9 mouse cellular contexts compared by ENCODE assay signal in the genomic region with DNA sequence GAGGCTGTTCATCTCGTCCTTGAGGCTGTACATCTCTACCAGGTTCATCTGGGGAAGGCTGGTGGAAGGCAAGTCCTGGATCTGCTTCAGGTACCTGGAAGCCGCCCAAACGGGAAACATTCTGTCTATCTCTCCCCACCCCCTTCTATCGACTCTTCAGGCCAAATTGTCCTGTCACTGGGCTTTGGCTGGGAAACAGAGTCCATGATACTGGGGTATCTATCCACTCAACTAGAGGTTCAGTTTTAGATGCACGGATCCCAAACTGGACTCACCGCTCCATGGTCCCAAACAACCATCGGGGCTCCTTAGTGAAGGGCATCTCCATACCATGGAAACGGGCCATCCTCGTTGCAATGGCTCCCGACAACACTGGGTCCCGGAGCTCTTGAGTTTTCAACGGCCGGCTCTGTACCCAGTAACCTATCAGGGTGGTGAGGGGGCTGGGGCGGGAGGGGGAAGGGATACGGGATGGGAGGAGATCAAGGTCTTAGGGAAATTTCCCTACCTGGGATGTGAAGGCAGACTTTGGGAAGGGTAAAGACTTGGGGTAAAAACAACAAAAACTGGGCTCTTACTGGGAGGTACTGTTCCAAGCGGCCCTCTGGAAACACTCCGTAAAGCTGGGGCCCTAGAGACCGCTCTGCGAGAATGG. TPM values are rescaled to one million over a fixed set of nuclear protein-coding genes. Genes with fewer than 3 reads are reported as not detected.
A peak's percentile ranks its signal among the peaks of the same experiment; 100 is the strongest.
DNase-seq lines count a peak whose midpoint lies in the region; ATAC-seq and TF ChIP-seq lines count a peak whose summit lies in the region.
"Had no signal": no experiment of that assay in that cellular context is flagged by ENCODE, and none has a peak within 500 bp of the region (broad histone marks: within the 10 kb centered on the region; RNA-seq: fewer than 3 reads in every experiment).

No protein-coding gene starts in this region.

- H3K9ac ChIP-seq in ES-E14 (ENCODE audit: insufficient read depth, low read depth, low read length, poor library complexity, severe bottlenecking), result peak overlapping the region; percentile 75
- peak overlapping the region; percentile 77; the same call in 1 of the 2 replicates for H3K9ac ChIP-seq in hindbrain, embryonic 11.5 days (ENCODE audit: low read depth, low read length)
- H3K9ac ChIP-seq in midbrain, embryonic 11.5 days (ENCODE audit: low read length), result peak overlapping the region; percentile 83; the same call in 1 of the 2 replicates

- H3K4me2 ChIP-seq in hindbrain, embryonic 11.5 days (replicated peaks; ENCODE audit: low read depth, low read length), result peak overlapping the region; percentile 88
- H3K4me2 ChIP-seq in midbrain, embryonic 11.5 days, result peak overlapping the region; percentile 90

- no peaks in the 10 kb centered on the region for H3K27me3 ChIP-seq in hindbrain, embryonic 11.5 days (ENCODE audit: control insufficient read depth, insufficient read depth, low read length)
- no peaks in the 10 kb centered on the region for H3K27me3 ChIP-seq in midbrain, embryonic 11.5 days (ENCODE audit: control insufficient read depth, insufficient read depth, low read length)

- intact Hi-C loops in heart, postnatal 10 days (cut with DNase I), result loop anchor here (2.0 kb wide), 1 partner anchor 49 kb away; a partner anchor contains a TSS

- peaks cover 2 to 12% of the 10 kb centered on the region in 2 experiments; a peak in 3 of 4 replicates for H3K4me1 ChIP-seq in ES-E14 (ENCODE audit: control insufficient read depth in 2 of 2, insufficient read depth in 2 of 2, low read length in 2 of 2, poor library complexity in 1 of 2)
- H3K4me1 ChIP-seq in hindbrain, embryonic 11.5 days (replicated peaks; ENCODE audit: control insufficient read depth, insufficient read depth, low read length), result no peaks in the 10 kb centered on the region; the same call in 1 of the 2 replicates
- H3K4me1 ChIP-seq in midbrain, embryonic 11.5 days (ENCODE audit: control insufficient read depth, insufficient read depth, low read length), result peaks cover 10% of the 10 kb centered on the region

- WGBS in hindbrain, embryonic 11.5 days, result 77% methylated on average over 19 of the region's 19 CpGs
- 86% methylated on average over 19 of the region's 19 CpGs for WGBS in midbrain, embryonic 11.5 days

- H3K36me3 ChIP-seq in ES-E14 (ENCODE audit: control insufficient read depth, insufficient read depth, low read length, poor library complexity, severe bottlenecking), result peaks cover 10% of the 10 kb centered on the region; the same call in 1 of the 2 replicates
- H3K36me3 ChIP-seq in hindbrain, embryonic 11.5 days (ENCODE audit: control insufficient read depth, insufficient read depth, low read length), result peaks cover 7% of the 10 kb centered on the region; the same call in 1 of the 2 replicates
- H3K36me3 ChIP-seq in midbrain, embryonic 11.5 days (ENCODE audit: control insufficient read depth, insufficient read depth, low read length), result peaks cover 4% of the 10 kb centered on the region; the same call in 1 of the 2 replicates

- in situ Hi-C loops in ES-E14 (cut with MboI; ENCODE audit: low sequenced_read_pairs in 2 of 2, unreplicated experiment in 2 of 2), result no loop called here

- no peak overlapping the region for H3K27ac ChIP-seq in ES-E14 (ENCODE audit: insufficient read depth, low read depth, low read length, poor library complexity, severe bottlenecking)
- H3K27ac ChIP-seq in hindbrain, embryonic 11.5 days (ENCODE audit: low read depth, low read length), result no peak overlapping the region
- H3K27ac ChIP-seq in midbrain, embryonic 11.5 days (ENCODE audit: low read depth, low read length), result no peak overlapping the region

- peak; percentile 95 for DNase-seq in heart, adult 11 months
- no peak for DNase-seq in heart, postnatal 10 days
- DNase-seq in ES-E14 (ENCODE audit: low read depth, low spot score), result no peak
- no peak for DNase-seq in hindbrain, embryonic 11.5 days (ENCODE audit: low spot score)
- DNase-seq in midbrain, embryonic 11.5 days (ENCODE audit: low spot score, missing footprints), result peak; percentile 77
- no peak for DNase-seq in retina, postnatal 1 day
- DNase-seq in layer of hippocampus, adult 8-10 months (ENCODE audit: low spot score in 2 of 2), result no peak
- no peak for DNase-seq in urinary bladder, postnatal 10 days (ENCODE audit: low spot score)

- no peak for ATAC-seq in hindbrain, embryonic 11.5 days (ENCODE audit: low FRiP score)
- no peak for ATAC-seq in midbrain, embryonic 11.5 days (ENCODE audit: low FRiP score)

- peak overlapping the region; percentile 79 to 88 for H3K4me3 ChIP-seq in ES-E14 (ENCODE audit: insufficient read depth in 1 of 2, low read depth in 1 of 2, low read length in 2 of 2, poor library complexity in 1 of 2, severe bottlenecking in 1 of 2)
- peak overlapping the region; percentile 86 for H3K4me3 ChIP-seq in hindbrain, embryonic 11.5 days (ENCODE audit: low read depth, low read length)
- H3K4me3 ChIP-seq in midbrain, embryonic 11.5 days (ENCODE audit: low read depth, low read length), result peak overlapping the region; percentile 81

- no peaks in the 10 kb centered on the region for H3K9me3 ChIP-seq in ES-E14 (ENCODE audit: control insufficient read depth, insufficient read depth, low read depth, low read length)
- no peaks in the 10 kb centered on the region for H3K9me3 ChIP-seq in hindbrain, embryonic 11.5 days (ENCODE audit: control insufficient read depth, low read length)
- no peaks in the 10 kb centered on the region for H3K9me3 ChIP-seq in midbrain, embryonic 11.5 days (ENCODE audit: control insufficient read depth, low read length)

TF ChIP-seq in ES-E14, 5 proteins besides CTCF, POLR2A, EP300 and RAD21:
- TF ChIP-seq ZC3H11A (IDR thresholded peaks at IDR 0.05; ENCODE audit: borderline replicate concordance, low read depth, low read length) (no peak), CHD2 (IDR thresholded peaks at IDR 0.05; ENCODE audit: low read depth, low read length) (no peak), HCFC1 (IDR thresholded peaks at IDR 0.05; ENCODE audit: borderline replicate concordance, insufficient read depth, low read length) (no peak), ZNF384 (IDR thresholded peaks at IDR 0.05; ENCODE audit: low read depth, low read length) (no peak), MAFK (IDR thresholded peaks at IDR 0.05; ENCODE audit: insufficient read depth, low read depth, low read length) (no peak)

RNA-seq across cellular contexts. Expression of a gene that starts 1.1 kb away (rescaled TPM):
- 1 to 10 TPM; 1.9 to 2.4 TPM for total RNA-seq in heart, postnatal 10 days (2021)
- 1.5 and 2.0 TPM in 2 replicates for total RNA-seq in ES-E14 (2012; rRNA removed)
- polyA plus RNA-seq in hindbrain, embryonic 11.5 days (2014; fragmentation: Nextera tagmentation; extraction: Ambion mirVana), result 2.6 and 4.0 TPM in 2 replicates
- polyA plus RNA-seq in midbrain, embryonic 11.5 days (2014; fragmentation: Nextera tagmentation; extraction: Ambion mirVana), result 1.9 and 2.4 TPM in 2 replicates
- 1 to 10 TPM; 2.6 to 3.4 (median 3.2) TPM for total RNA-seq in layer of hippocampus, adult 8-10 months (2022)

RNA-seq across cellular contexts. Expression of a gene that starts 1.2 kb away (rescaled TPM):
- 10 to 100 TPM; 14.6 to 15.4 TPM for total RNA-seq in heart, postnatal 10 days (2021)
- 0.36 TPM in 1 of 2 replicates, not detected in the other for total RNA-seq in ES-E14 (2012; rRNA removed)
- not detected in 2 replicates for polyA plus RNA-seq in hindbrain, embryonic 11.5 days (2014; fragmentation: Nextera tagmentation; extraction: Ambion mirVana)
- polyA plus RNA-seq in midbrain, embryonic 11.5 days (2014; fragmentation: Nextera tagmentation; extraction: Ambion mirVana), result not detected in 2 replicates
- total RNA-seq in layer of hippocampus, adult 8-10 months (2022), result not detected

RNA-seq across cellular contexts. Expression of a gene that starts 1.4 kb away (rescaled TPM):
- total RNA-seq in heart, postnatal 10 days (2021), result 10 to 100 TPM; 71.8 to 73.9 TPM
- 29.0 and 42.6 TPM in 2 replicates for total RNA-seq in ES-E14 (2012; rRNA removed)
- polyA plus RNA-seq in hindbrain, embryonic 11.5 days (2014; fragmentation: Nextera tagmentation; extraction: Ambion mirVana), result 54.7 and 63.4 TPM in 2 replicates
- 48.3 and 49.6 TPM in 2 replicates for polyA plus RNA-seq in midbrain, embryonic 11.5 days (2014; fragmentation: Nextera tagmentation; extraction: Ambion mirVana)
- 10 to 100 TPM; 42.9 to 50.3 (median 46.2) TPM for total RNA-seq in layer of hippocampus, adult 8-10 months (2022)

RNA-seq across cellular contexts. Expression of a gene that starts 2.6 kb away (rescaled TPM):
- 100 to 1,000 TPM; 700 to 720 TPM for total RNA-seq in heart, postnatal 10 days (2021)
- 2.7 and 5.9 TPM in 2 replicates for total RNA-seq in ES-E14 (2012; rRNA removed)
- polyA plus RNA-seq in hindbrain, embryonic 11.5 days (2014; fragmentation: Nextera tagmentation; extraction: Ambion mirVana), result 0.73 and 0.93 TPM in 2 replicates
- polyA plus RNA-seq in midbrain, embryonic 11.5 days (2014; fragmentation: Nextera tagmentation; extraction: Ambion mirVana), result 0.93 and 1.1 TPM in 2 replicates
- total RNA-seq in layer of hippocampus, adult 8-10 months (2022), result 1 to 10 TPM; 1.5 to 3.7 (median 2.8) TPM

RNA-seq across cellular contexts. Expression of a gene that starts 18.0 kb away (rescaled TPM):
- not detected for total RNA-seq in heart, postnatal 10 days (2021)
- total RNA-seq in ES-E14 (2012; rRNA removed), result 4.5 and 12.4 TPM in 2 replicates
- polyA plus RNA-seq in hindbrain, embryonic 11.5 days (2014; fragmentation: Nextera tagmentation; extraction: Ambion mirVana), result not detected in 2 replicates
- polyA plus RNA-seq in midbrain, embryonic 11.5 days (2014; fragmentation: Nextera tagmentation; extraction: Ambion mirVana), result not detected in 2 replicates
- total RNA-seq in layer of hippocampus, adult 8-10 months (2022), result not detected
- total RNA-seq: common myeloid progenitor, adult 5-6 weeks had no signal

Comparison
In these comparisons a context has a peak if more than half of its experiments do, and no peak if none do; other contexts are left out.
1. DNase-seq: peak in heart, adult 11 months (single experiment) and midbrain, embryonic 11.5 days (single experiment); none in heart, postnatal 10 days (0 of 2), ES-E14 (single experiment), hindbrain, embryonic 11.5 days (single experiment), retina, postnatal 1 day (single experiment), layer of hippocampus, adult 8-10 months (0 of 2) and urinary bladder, postnatal 10 days (single experiment).
2. RNA of a gene that starts 1.2 kb away (total RNA-seq): 14.6 to 15.4 TPM in heart, postnatal 10 days; 0.36 TPM in ES-E14 and not detected in layer of hippocampus, adult 8-10 months; every median in the first group is over 10 times any median in the second.
3. Peak in every context shown above with its lines, with median percentiles within 50 percentile points of each other: H3K4me3 ChIP-seq and H3K9ac ChIP-seq.